Mouse (Mus musculus) lung, embryonic 14.5 days (tissue): ENCODE measurements around the gene Hnrnpll. TPM values are rescaled to one million over a fixed set of nuclear protein-coding genes. Genes with fewer than 3 reads are reported as not detected.
"Not testable (repeated sequence)": the region's sequence is repeated elsewhere in the genome, so short reads cannot be mapped to it uniquely, and the experiment has no call there.

Experiments used
- ATAC-seq: fragments of 200-750 bp; cut with Nextera tagmentation; 2 replicates; pipeline ENCODE4 v1.8.0; 2017; ENCODE audit warnings: mild to moderate bottlenecking, moderate TSS enrichment, moderate library complexity; ENCODE audit not compliant: insufficient read depth
- DNase-seq: peaks from one replicate; pipeline ENCODE4 v3.0.0-alpha.2; 2015
- H3K27ac ChIP-seq: fragments of 300-500 bp; sonication (generic); 2 replicates; pipeline ENCODE4 v1.5.1; 2014; ENCODE audit warnings: low read depth, mild to moderate bottlenecking, moderate library complexity
- H3K27me3 ChIP-seq: fragments of 300-500 bp; sonication (generic); 2 replicates; pipeline ENCODE4 v1.6.1; 2014; ENCODE audit warnings: low read length, control low read depth; ENCODE audit not compliant: insufficient read depth
- H3K36me3 ChIP-seq: fragments of 300-500 bp; sonication (generic); 2 replicates; pipeline ENCODE4 v1.6.1; 2014; ENCODE audit warnings: control low read depth; ENCODE audit not compliant: insufficient read depth
- H3K4me1 ChIP-seq: fragments of 300-500 bp; sonication (generic); 2 replicates; pipeline ENCODE4 v1.6.1; 2014; ENCODE audit warnings: antibody characterized with exemption, control low read depth; ENCODE audit not compliant: insufficient read depth
- H3K4me2 ChIP-seq: fragments of 300-500 bp; sonication (generic); 2 replicates; pipeline ENCODE4 v1.6.1; 2014; ENCODE audit warnings: mild to moderate bottlenecking
- H3K4me3 ChIP-seq: fragments of 300-500 bp; sonication (generic); 2 replicates; pipeline ENCODE4 v1.5.1; 2014; ENCODE audit warnings: low read depth, low read length
- H3K9ac ChIP-seq: fragments of 300-500 bp; sonication (generic); 2 replicates; pipeline ENCODE4 v1.6.1; 2014
- H3K9me3 ChIP-seq: fragments of 300-500 bp; sonication (generic); 2 replicates; pipeline ENCODE4 v1.6.1; 2016; ENCODE audit warnings: low read depth, low read length, control low read depth
- CTCF ChIP-seq: IDR thresholded peaks from 2 replicates; pipeline ENCODE4 v1.5.1; 2016; ENCODE audit warnings: antibody characterized with exemption, low read depth
- WGBS: fragments of 180-500 bp; shearing (Covaris S2); extraction: QIAGEN DNeasy Blood & Tissue Kit; methylation state at CpG from one replicate; pipeline ENCODE4 v1.1.7; 2014; 5-methylcytosine and 5-hydroxymethylcytosine counted together
- polyA plus RNA-seq: library from polyadenylated mRNA; unstranded; fragments of >200 nt; fragmentation: Nextera tagmentation; extraction: Ambion mirVana; gene quantifications from 2 replicates; pipeline ENCODE4 v1.2.1, GENCODE M21; 2014

The Hnrnpll gene
- polyA plus RNA-seq, 1 experiment from 2014 or later, result 93.1 TPM

DNA sequence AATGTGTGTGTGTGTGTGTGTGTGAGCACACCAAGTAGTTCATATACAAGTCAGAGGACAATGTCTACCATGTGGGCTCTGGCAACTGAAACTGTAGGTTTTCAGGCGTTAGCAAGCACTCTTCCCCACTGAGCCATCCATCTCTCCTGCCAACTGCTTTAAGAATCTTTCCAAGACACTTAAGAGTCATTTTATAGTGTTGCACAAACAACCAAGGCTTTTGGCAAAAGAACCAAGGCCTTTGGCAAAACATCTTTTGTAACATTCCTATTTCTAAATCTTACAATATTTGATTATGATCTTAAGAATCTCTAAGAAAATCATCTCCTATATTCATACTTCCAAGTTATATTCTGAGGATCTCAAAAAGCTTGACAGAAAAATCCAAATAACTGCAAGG is 2.4 kb downstream of the Hnrnpll start:
- H3K9me3 ChIP-seq, result no peaks in the 10 kb centered on the region
- peak overlapping the region; percentile 98 for H3K4me3 ChIP-seq
- H3K4me1 ChIP-seq, result peaks cover 5% of the 10 kb centered on the region; the same call in 1 of the 2 replicates
- peak overlapping the region; percentile 100; the same call in 1 of the 2 replicates for H3K27ac ChIP-seq
- H3K9ac ChIP-seq, result peak overlapping the region; percentile 98
- TF ChIP-seq CTCF, result no peak
- ATAC-seq (no peak), DNase-seq (peak; percentile 55)
- peak overlapping the region; percentile 81 for H3K4me2 ChIP-seq
- 0% methylated on average over 1 of the region's 1 CpGs for WGBS
- H3K36me3 ChIP-seq, result no peaks in the 10 kb centered on the region
- no peaks in the 10 kb centered on the region for H3K27me3 ChIP-seq

DNA sequence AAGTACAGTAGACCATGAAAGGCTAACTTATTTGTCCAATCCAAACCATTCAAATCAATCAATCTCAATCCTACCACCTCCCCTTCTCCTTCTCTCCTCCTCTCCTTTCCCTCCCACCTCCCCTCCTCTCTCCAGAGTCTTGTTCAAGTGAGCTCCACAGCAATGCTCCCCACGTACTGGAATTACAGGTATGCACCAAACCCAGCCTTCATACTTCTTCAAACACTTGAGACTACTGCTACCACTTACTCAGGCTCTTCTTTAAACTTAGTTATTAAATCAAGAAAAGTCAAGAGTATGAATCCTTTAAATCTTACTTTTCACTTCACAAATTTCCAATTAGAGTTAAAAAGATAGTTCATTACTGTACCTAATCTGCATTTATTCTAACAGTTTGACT is 3.6 kb downstream of the Hnrnpll start:
- no peak overlapping the region for H3K9ac ChIP-seq
- no peak for TF ChIP-seq CTCF
- WGBS, result 28% methylated on average over 1 of the region's 1 CpGs
- H3K4me1 ChIP-seq, result peaks cover 3% of the 10 kb centered on the region; the same call in 1 of the 2 replicates
- peak overlapping the region; percentile 44 for H3K4me2 ChIP-seq
- ATAC-seq, result no peak
- H3K27ac ChIP-seq, result no peak overlapping the region; the same call in 1 of the 2 replicates
- peaks cover 8% of the 10 kb centered on the region; the same call in 1 of the 2 replicates for H3K36me3 ChIP-seq
- no peaks in the 10 kb centered on the region for H3K27me3 ChIP-seq
- H3K9me3 ChIP-seq, result no peaks in the 10 kb centered on the region
- peak; percentile 60 for DNase-seq
- H3K4me3 ChIP-seq, result no peak overlapping the region

DNA sequence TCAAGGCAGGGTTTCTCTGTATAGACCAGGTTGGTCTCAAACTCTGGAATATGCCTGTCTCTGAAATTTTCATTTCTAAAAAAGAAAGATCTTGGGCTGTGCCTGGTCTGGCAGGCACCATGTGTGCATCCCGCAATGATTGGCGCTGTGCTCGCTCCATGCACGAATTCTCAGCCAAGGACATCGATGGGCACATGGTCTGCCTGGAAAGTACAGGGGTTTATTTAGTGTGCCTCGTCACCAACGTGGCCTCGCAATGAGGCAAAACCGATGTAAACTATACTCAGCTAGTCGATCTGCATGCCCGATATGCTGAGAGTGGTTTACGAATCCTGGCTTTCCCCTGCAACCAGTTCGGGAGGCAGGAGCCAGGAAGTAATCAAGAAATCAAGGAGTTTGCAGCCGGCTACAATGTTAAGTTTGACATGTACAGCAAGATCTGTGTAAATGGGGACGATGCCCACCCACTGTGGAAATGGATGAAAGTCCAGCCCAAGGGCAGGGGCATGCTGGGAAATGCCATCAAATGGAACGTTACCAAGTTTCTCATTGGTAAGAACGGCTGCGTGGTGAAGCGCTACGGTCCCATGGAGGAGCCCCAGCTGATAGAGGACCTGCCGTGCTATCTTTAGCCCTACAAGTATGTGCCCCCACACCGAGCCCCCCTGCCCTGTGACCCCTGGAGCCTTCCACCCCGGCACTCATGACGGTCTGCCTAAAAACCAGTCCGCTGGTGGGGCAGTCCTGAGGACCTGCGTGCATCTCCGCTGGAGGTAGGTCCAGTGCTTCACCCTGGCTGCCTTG is 8.0 kb downstream of the Hnrnpll start:
- H3K9ac ChIP-seq, result no peak overlapping the region
- ATAC-seq, result no peak

DNA sequence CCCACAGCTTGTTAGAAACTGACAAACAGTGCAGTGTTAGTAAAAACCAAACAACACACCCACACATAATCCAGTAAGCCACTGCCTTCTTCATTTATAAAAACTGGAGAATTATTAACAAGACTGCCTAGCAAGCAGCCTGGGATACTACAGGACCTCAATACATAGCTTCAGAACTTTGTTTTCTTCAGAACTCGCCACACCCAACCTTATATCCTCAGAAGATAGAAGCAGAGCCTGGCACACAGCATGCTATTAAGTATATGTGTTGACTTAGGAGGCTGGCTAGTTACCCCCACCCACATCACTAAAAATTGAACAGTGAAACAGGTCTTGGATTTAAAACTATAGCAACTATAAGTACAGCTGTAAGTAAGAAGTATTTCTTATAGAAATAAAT is 10.5 kb downstream of the Hnrnpll start:
- DNase-seq, result no peak
- 87% methylated on average over 1 of the region's 1 CpGs for WGBS
- H3K27me3 ChIP-seq, result no peaks in the 10 kb centered on the region
- no peak overlapping the region for H3K27ac ChIP-seq
- TF ChIP-seq CTCF, result no peak
- no peaks in the 10 kb centered on the region for H3K4me1 ChIP-seq
- H3K4me3 ChIP-seq, result no peak overlapping the region
- H3K4me2 ChIP-seq, result no peak overlapping the region
- H3K9ac ChIP-seq, result no peak overlapping the region
- ATAC-seq, result no peak
- peaks cover 71% of the 10 kb centered on the region for H3K36me3 ChIP-seq
- H3K9me3 ChIP-seq, result no peaks in the 10 kb centered on the region

More for the DNA sequence above, 8.0 kb downstream of the Hnrnpll start:
- no peak for DNase-seq
- H3K27ac ChIP-seq, result no peak overlapping the region
- no peak overlapping the region for H3K4me2 ChIP-seq
- 76% methylated on average over 27 of the region's 27 CpGs for WGBS
- TF ChIP-seq CTCF, result no peak
- H3K36me3 ChIP-seq, result peaks cover 49% of the 10 kb centered on the region
- no peaks in the 10 kb centered on the region for H3K27me3 ChIP-seq
- H3K4me3 ChIP-seq, result no peak overlapping the region
- no peaks in the 10 kb centered on the region for H3K9me3 ChIP-seq
- H3K4me1 ChIP-seq, result peaks cover 3% of the 10 kb centered on the region; the same call in 1 of the 2 replicates

DNA sequence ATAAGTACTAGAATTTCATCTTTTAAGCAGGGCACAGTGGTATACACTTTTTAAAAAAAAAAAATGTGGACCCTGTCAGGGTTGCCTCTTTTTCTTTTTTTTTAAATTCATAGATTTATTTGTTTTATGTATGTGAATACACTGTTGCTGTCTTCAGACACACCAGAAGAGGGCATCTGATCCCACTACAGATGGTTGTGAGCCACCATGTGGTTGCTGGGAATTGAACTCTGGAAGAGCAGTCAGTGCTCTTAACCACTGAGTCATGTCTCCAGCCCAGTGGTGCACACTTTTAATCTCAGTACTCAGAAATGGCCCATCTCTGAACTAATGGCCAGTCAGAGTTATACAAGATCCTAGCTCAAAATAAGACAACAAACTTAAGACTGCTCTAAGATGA is 12.8 kb downstream of the Hnrnpll start:
- TF ChIP-seq CTCF, result peak; percentile 15; the same call in 1 of the 2 replicates

DNA sequence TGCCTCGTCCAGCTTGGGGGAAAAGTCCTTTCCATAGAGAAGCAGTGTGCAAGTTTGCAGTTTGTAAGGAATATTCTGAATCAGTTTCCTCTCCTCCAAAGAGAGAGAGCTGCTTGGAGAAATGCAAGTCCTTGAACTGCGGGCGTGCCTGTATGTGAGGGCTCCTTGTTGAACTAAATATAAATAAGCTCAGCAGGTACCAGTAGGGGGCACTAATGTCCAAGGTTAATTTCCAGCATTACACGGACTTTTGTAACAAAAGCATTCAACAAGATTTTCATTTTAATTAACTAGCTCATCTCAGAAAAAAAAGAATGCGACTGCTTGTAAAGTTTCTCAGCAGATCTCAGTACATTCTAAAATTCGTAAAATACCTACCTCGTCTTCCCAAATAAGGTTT is 13.9 kb downstream of the Hnrnpll start:
- Histone ChIP-seq H3K4me1 (no peaks in the 10 kb centered on the region), H3K36me3 (peaks cover 81% of the 10 kb centered on the region), H3K9ac (no peak overlapping the region), H3K4me3 (no peak overlapping the region), H3K9me3 (no peaks in the 10 kb centered on the region), H3K27me3 (no peaks in the 10 kb centered on the region), H3K27ac (no peak overlapping the region), H3K4me2 (no peak overlapping the region)
- DNase-seq, result peak; percentile 93
- WGBS, result 65% methylated on average over 7 of the region's 7 CpGs
- TF ChIP-seq CTCF, result peak; percentile 68
- ATAC-seq, result no peak

More for the DNA sequence above, 12.8 kb downstream of the Hnrnpll start:
- ATAC-seq, H3K9me3 ChIP-seq, H3K27me3 ChIP-seq, H3K27ac ChIP-seq, H3K4me2 ChIP-seq, DNase-seq, H3K4me3 ChIP-seq, H3K4me1 ChIP-seq, H3K9ac ChIP-seq: not testable (repeated sequence)
- H3K36me3 ChIP-seq, result peaks cover 85% of the 10 kb centered on the region

DNA sequence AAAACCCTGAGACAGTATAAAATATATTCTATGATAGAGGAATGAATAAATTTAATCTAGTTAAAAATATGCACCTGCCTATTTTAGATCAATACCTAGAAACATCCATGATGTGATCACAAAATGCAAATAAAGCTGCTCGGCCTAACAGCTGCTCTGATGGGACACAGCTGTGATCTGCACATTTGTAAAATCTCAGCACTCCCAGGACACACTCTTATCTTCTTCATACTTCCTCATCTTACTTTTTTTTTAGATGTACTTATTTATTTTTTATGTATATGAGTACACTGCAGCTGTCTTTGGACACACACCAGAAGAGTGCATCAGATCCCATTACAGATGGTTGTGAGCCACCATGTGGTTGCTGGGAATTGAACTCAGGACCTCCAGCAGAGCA is 20.4 kb downstream of the Hnrnpll start:
- Histone ChIP-seq H3K36me3 (peaks cover 72% of the 10 kb centered on the region), H3K27me3 (no peaks in the 10 kb centered on the region), H3K27ac (no peak overlapping the region), H3K9ac (no peak overlapping the region), H3K4me3 (no peak overlapping the region), H3K4me2 (no peak overlapping the region), H3K9me3 (no peaks in the 10 kb centered on the region), H3K4me1 (no peaks in the 10 kb centered on the region)
- DNase-seq, result no peak
- no peak for TF ChIP-seq CTCF
- WGBS, result 47% methylated on average over 1 of the region's 1 CpGs
- no peak for ATAC-seq
